Mouse (Mus musculus) mammary gland, adult 2 months (tissue): ENCODE measurements around the gene Lrrc51. TPM values are rescaled to one million over a fixed set of nuclear protein-coding genes. Genes with fewer than 3 reads are reported as not detected.

Experiments used
- polyA plus RNA-seq: library from polyadenylated mRNA; depleted of rRNA; stranded (reverse); fragments of >200 nt; gene quantifications from 2 replicates; pipeline ENCODE4 v1.2.3, GENCODE M21; 2012; ENCODE audit warnings: low replicate concordance; rRNA removed

Lrrc51 gene
- 10.1 and 22.7 TPM in 2 replicates for polyA plus RNA-seq

DNA sequence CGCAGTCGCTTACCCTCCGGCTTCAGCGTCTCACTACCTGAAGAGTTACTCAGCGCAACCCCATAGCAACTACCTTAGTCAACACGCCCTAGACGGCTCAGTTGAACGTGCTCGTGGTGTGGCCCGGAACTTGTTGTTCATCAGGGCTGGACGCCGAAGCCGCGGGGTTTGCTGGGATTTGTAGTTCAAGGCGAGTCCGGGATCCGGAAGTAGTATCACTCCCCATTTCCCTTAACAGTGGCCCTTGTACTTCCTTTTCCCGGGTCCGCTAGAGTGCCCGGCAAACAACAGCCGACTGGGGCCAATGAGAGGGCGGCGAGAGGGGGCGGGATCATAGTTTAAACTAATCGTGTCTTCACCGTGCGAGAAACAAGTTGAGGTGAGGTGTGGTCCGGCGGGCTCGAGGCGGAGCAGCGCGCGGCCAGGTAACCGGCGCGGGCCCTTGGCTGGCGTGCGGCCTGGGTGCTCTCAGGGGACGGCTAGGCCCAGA, at the start of gene Lrrc51, which contains the start of gene Numa1:
Gene Lrrc51 (minus strand): TSS at position 145 of the 490 bp plus-strand sequence.
Gene Numa1 (plus strand): TSS at position 361 of the 490 bp plus-strand sequence.

DNA sequence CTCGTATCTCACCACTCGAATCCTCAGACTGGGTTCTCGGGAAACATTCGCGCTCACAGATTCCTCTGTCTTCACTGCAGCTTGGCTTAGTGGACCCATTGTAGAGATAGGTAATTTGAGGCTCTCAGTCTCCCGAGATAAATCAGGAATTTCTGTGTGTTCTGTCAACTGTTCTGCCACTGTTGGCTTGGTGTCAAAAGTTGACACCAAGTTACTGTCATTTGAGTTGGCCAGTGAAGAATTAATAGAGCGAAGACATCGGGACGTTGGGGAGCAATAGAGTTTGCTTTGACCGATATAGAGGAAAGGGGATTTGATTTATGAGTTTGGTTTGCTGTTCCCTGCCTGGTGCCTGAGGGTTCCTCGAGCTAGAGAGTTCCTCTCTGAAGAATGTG, 27.4 kb downstream of the Lrrc51 start, which contains the start of gene Tomt:
Gene Tomt (minus strand): TSS at position 73 of the 395 bp plus-strand sequence.

DNA sequence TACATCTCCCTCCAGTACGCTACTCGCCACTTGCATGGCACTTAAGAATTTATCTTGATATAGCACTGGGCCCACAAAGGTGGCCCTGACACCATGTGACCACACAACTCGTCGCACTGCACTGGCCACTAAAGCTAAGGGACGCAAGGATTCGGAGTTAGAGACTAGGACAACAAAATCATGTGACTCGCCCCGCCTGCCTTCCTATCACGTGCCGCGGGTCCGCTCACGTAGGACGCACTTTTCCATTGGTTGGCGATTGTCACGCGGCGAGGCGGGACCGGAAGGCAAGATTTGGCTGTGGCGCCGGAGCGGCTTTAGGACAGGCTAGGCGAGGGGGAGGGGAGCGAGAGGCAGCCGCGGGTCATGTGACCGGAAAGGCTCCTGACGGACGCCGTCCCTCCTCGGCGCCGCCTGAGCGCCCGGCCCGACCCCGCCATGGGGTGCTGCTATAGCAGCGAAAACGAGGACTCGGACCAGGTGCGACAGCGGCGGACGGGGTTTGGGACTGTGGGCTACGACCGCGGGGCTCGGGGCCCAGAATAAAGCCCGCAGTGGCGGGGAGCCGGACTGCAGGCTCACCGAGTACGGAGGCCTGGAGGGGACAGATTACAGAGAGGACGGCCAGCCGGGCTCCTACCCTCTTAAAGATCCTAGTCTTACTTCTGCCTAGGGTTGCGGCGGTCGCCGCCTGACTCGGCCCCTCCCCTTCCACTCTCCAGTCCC, 28.0 kb downstream of the Lrrc51 start, which contains the start of gene Lamtor1:
Gene Lamtor1 (plus strand): TSS at position 344 of the 726 bp plus-strand sequence.

DNA sequence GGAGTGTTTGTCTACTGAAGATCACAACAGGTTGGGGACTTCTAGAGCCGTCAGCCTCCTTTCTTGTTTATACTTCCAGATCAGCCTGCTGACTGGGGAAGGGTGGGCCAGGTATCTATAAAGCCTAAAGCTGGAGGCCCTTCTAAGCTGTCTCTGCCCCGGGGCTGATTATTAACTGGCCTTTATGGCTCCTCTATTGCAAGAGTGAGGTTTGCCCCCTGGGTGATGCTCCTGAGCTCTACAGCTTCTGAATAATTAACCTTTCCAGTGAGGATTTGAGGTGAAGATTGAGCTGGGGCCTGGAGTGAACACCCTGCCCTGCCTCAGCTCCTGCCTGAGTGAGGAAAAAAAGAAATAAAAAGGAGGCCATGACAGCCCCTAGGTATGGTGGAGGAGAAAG, 63.1 kb downstream of the Lrrc51 start, which contains the start of gene Folr1:
Gene Folr1 (minus strand): TSS at position 160 of the 400 bp plus-strand sequence.

DNA sequence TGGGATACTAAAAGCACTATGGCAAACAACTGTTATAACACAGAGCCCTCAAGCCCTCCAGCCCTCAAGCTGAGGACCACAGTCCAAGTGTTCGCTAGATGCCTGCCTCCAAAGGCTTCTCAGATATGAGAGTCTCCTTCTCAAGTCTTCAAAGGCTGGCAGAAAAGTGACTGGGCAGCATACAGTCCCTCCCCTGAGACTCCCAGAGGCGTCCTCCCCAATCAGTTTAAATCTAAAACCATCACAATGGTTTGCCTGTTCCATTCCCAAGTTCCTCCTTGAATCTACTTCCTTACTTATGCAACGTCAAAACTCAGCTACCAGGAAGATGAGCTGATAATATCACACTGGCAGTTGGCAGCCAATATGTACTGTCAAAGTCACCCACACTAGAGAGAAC, 70.3 kb downstream of the Lrrc51 start, which contains the start of gene Anapc15:
Gene Anapc15 (plus strand): TSS at position 301 of the 400 bp plus-strand sequence.

Other genes starting within 250 kb of the Lrrc51 start
- 0.17 TPM in 1 of 2 replicates, not detected in the other for gene Phox2a, start 115.6 kb downstream of the Lrrc51 start, polyA plus RNA-seq
- gene Inppl1, start 95.7 kb downstream of the Lrrc51 start, polyA plus RNA-seq: 117 and 153 TPM in 2 replicates
- 99.2 and 198 TPM in 2 replicates for gene Folr2, start 76.7 kb downstream of the Lrrc51 start, polyA plus RNA-seq
- gene Anapc15, start 70.2 kb downstream of the Lrrc51 start, polyA plus RNA-seq: 45.5 and 65.2 TPM in 2 replicates
- gene Folr1, start 63.1 kb downstream of the Lrrc51 start, polyA plus RNA-seq: 4.3 and 4.6 TPM in 2 replicates
- 312 and 343 TPM in 2 replicates for gene Lamtor1, start 28.0 kb downstream of the Lrrc51 start, polyA plus RNA-seq
- gene Tomt, start 27.5 kb downstream of the Lrrc51 start, polyA plus RNA-seq: 0.60 and 0.75 TPM in 2 replicates
- 88.8 and 110 TPM in 2 replicates for gene Numa1, start 216 bp upstream of the Lrrc51 start, polyA plus RNA-seq
- 18.8 and 23.5 TPM in 2 replicates for gene Il18bp, start 84.8 kb upstream of the Lrrc51 start, polyA plus RNA-seq
- 12.6 and 30.7 TPM in 2 replicates for gene Rnf121, start 131.6 kb upstream of the Lrrc51 start, polyA plus RNA-seq
- gene Xndc1, start 131.6 kb upstream of the Lrrc51 start, polyA plus RNA-seq: 20.6 and 21.7 TPM in 2 replicates
- gene Xntrpc, start 131.8 kb upstream of the Lrrc51 start, polyA plus RNA-seq: 4.1 and 4.3 TPM in 2 replicates
- 0.73 TPM in 1 of 2 replicates, not detected in the other for gene Trpc2, start 149.2 kb upstream of the Lrrc51 start, polyA plus RNA-seq
- 0.29 and 82.2 TPM in 2 replicates for gene Art1, start 167.8 kb upstream of the Lrrc51 start, polyA plus RNA-seq
- 0.24 and 6.7 TPM in 2 replicates for gene Art5, start 175.6 kb upstream of the Lrrc51 start, polyA plus RNA-seq
- gene Chrna10, start 182.9 kb upstream of the Lrrc51 start, polyA plus RNA-seq: not detected in 2 replicates